Mouse (Mus musculus) heart, adult 2 months (tissue): ENCODE measurements at regions not wholly inside any gene's neighbourhood (a gene's known extent, or its start where the extent isn't known, plus 50 kb on each side); places are given as distances from the start of the nearest gene placed in this dataset.

Source experiments
- CTCF ChIP-seq: fragments of 200-600 bp; IDR thresholded peaks from 2 replicates; pipeline ENCODE4 v1.8.1; 2022; ENCODE audit warnings: antibody characterized with exemption, mild to moderate bottlenecking, moderate library complexity
- EP300 ChIP-seq: fragments of 200-500 bp; IDR thresholded peaks from 2 replicates; pipeline ENCODE4 v1.6.1; 2011; ENCODE audit warnings: low read depth, low read length, control low read depth; ENCODE audit not compliant: insufficient read depth
- POLR2A ChIP-seq: fragments of 200-500 bp; IDR thresholded peaks from 2 replicates; pipeline ENCODE4 v1.6.1; 2011; ENCODE audit warnings: mild to moderate bottlenecking, low read depth, low read length, control low read depth; ENCODE audit not compliant: insufficient read depth

DNA sequence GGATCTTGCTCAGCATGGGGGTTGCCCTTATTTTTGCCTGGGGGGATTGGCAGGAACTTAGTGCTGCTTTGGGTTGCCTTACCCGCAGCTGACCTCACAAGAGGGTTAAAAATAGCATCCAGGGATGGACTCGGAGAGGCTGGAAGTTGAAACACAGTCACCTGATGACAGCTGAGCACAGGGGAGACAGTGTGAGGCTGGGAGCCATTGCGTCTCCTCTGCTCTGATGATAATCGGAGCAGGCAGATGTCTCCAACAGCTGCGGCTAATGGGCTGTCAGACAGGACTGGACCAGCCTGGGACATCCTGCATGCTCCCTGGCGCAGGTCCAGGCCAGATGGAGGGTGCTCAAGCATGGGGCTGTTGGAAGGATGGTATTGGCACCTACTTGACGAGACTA, 165.1 kb downstream of the 9530068E07Rik start:
- TF ChIP-seq CTCF (no peak), POLR2A (no peak), EP300 (0 out of 2 replicates have a peak, but pooled peaks have one; percentile 19)
